Mouse (Mus musculus): ENCODE data around the gene Lrrc8e.

- no peak for TF ChIP-seq GATA1 (IDR thresholded peaks at IDR 0.05; ENCODE audit: borderline replicate concordance, low read length)
- TF ChIP-seq FLI1 (IDR thresholded peaks at IDR 0.05; ENCODE audit: low read length), result no peak
Observed at GRCm38 (mm10) chr8:4254001-4254400, 27.4 kb downstream of the Lrrc8e start.
